Comparison of ENCODE assay signal across 1 mouse cellular context in the genomic region with DNA sequence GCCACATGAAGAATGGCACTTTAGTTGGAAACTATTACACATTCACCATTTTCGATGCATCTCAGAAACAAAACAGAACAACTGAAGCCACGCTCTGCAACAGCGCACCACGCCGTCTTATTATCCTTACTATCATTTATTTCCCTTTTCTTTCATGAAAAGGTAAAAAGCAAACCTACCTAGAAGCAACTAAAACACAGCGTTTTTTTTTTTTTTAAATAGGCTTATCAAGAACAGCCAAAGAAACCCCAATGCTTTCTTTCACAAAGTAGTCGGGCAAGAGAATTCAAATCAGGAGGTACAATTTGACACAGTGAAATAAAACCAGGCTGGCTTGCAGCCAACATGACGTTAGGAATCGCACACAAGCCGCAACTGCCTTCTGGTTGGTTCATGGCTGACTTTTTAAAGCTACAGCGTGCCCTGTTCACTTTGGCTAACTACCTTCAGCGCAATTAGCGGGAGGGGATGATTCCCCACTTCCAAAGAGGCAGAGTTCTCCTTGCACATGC.
TF ChIP-seq lines count a peak whose summit lies in the region.

No protein-coding gene starts in this region.

TF ChIP-seq in MEL, 35 proteins besides CTCF, POLR2A, EP300 and RAD21 (continued from another document):
- peak; percentile 93; the same call in 1 of the 2 replicates for TF ChIP-seq CHD1 (IDR thresholded peaks at IDR 0.05; ENCODE audit: low read depth, low read length)
- no peak; the same call in 1 of the 2 replicates for TF ChIP-seq NELFE (IDR thresholded peaks at IDR 0.05; ENCODE audit: low read depth, low read length)
- no peak for TF ChIP-seq SMC3 (IDR thresholded peaks at IDR 0.05; ENCODE audit: low read depth, low read length)
- no peak for TF ChIP-seq KAT2A (conservative IDR thresholded peaks at IDR 0.05; ENCODE audit: low read depth, low read length)
- peak; percentile 93 for TF ChIP-seq ZNF384 (IDR thresholded peaks at IDR 0.05; ENCODE audit: low read depth, low read length)
- TF ChIP-seq USF2 (IDR thresholded peaks at IDR 0.05; ENCODE audit: borderline replicate concordance in 1 of 2, insufficient read depth in 1 of 2, low read depth in 1 of 2, low read length in 2 of 2) = no peak
- TF ChIP-seq MAFK (IDR thresholded peaks at IDR 0.05; ENCODE audit: borderline replicate concordance, low read depth, low read length) = no peak
- no peak for TF ChIP-seq POLR2AphosphoS5 (IDR thresholded peaks at IDR 0.05; ENCODE audit: borderline replicate concordance, low read depth, low read length)
- no peak for TF ChIP-seq ELF1 (IDR thresholded peaks at IDR 0.05; ENCODE audit: low read depth, low read length)
- TF ChIP-seq CHD2 (IDR thresholded peaks at IDR 0.05; ENCODE audit: low read length) = no peak
- TF ChIP-seq ZC3H11A (IDR thresholded peaks at IDR 0.05; ENCODE audit: low read depth, low read length) = no peak
- TF ChIP-seq JUND (IDR thresholded peaks at IDR 0.05; ENCODE audit: low read depth, low read length) = no peak
- peak; percentile 80 for TF ChIP-seq ETS1 (IDR thresholded peaks at IDR 0.05; ENCODE audit: low read depth, low read length)
- no peak for TF ChIP-seq TAL1 (IDR thresholded peaks at IDR 0.05; ENCODE audit: low read length)
- TF ChIP-seq POLR2AphosphoS2 (IDR thresholded peaks at IDR 0.05; ENCODE audit: low read length) = peak; percentile 70; the same call in 1 of the 2 replicates
- TF ChIP-seq TBP (IDR thresholded peaks at IDR 0.05; ENCODE audit: low read depth, low read length) = peak; percentile 65
- no peak for TF ChIP-seq UBTF (IDR thresholded peaks at IDR 0.05; ENCODE audit: borderline replicate concordance, insufficient read depth, low read depth, low read length)
- TF ChIP-seq NRF1 (IDR thresholded peaks at IDR 0.05; ENCODE audit: insufficient read depth, low read depth, low read length, poor library complexity, severe bottlenecking) = no peak
- TF ChIP-seq MXI1 (IDR thresholded peaks at IDR 0.05; ENCODE audit: low read depth, low read length) = peak; percentile 77
- peak; percentile 28; the same call in 1 of the 2 replicates for TF ChIP-seq GATA1 (IDR thresholded peaks at IDR 0.05; ENCODE audit: low read depth, low read length)
TF ChIP-seq in MEL: peak in this region for 14.
